Mouse (Mus musculus): ENCODE data around the gene Cxcl10. TPM values are rescaled to one million over a fixed set of nuclear protein-coding genes. Genes with fewer than 3 reads are reported as not detected.
"Not testable (repeated sequence)": the region's sequence is repeated elsewhere in the genome, so short reads cannot be mapped to it uniquely, and the experiment has no call there.

Cxcl10 gene
- total RNA-seq, 2 experiments from 2014 or later = not detected

- intact Hi-C loops (cut with DNase I) = no loop called here
- H3K27ac ChIP-seq = peak overlapping the region; percentile 75
- no peak for TF ChIP-seq CTCF (IDR thresholded peaks at IDR 0.05)
- H3K4me3 ChIP-seq = peak overlapping the region; percentile 56
- no peak for DNase-seq
Measured at GRCm38 (mm10) chr5:92365146-92365705, 16.5 kb upstream of the Cxcl10 start.

GRCm38 (mm10) chr5:92364011-92364410 lies 15.3 kb upstream of the Cxcl10 start:
- TF ChIP-seq CTCF (IDR thresholded peaks at IDR 0.05) = no peak
- intact Hi-C loops (cut with DNase I) = no loop called here

GRCm38 (mm10) chr5:92363179-92363578 lies 14.5 kb upstream of the Cxcl10 start:
- DNase-seq = peak; percentile 50
- intact Hi-C loops (cut with DNase I) = no loop called here
- Histone ChIP-seq H3K4me3 (peak overlapping the region; percentile 53), H3K27ac (peak overlapping the region; percentile 72)
- no peak for TF ChIP-seq CTCF (IDR thresholded peaks at IDR 0.05)

More at GRCm38 (mm10) chr5:92364011-92364410, 15.3 kb upstream of the Cxcl10 start:
- Histone ChIP-seq H3K27ac (peak overlapping the region; percentile 28; the same call in 1 of the 2 replicates), H3K4me3 (peak overlapping the region; percentile 56)
- DNase-seq = no peak

- intact Hi-C loops (cut with DNase I) = no loop called here
- no peak overlapping the region for H3K4me3 ChIP-seq
- peak overlapping the region; percentile 40 for H3K27ac ChIP-seq
- TF ChIP-seq CTCF (IDR thresholded peaks at IDR 0.05) = no peak
- peak; percentile 70 for DNase-seq
Measured at GRCm38 (mm10) chr5:92358767-92359455, 10.2 kb upstream of the Cxcl10 start.

- TF ChIP-seq CTCF (IDR thresholded peaks at IDR 0.05) = no peak
- DNase-seq = no peak
Measured at GRCm38 (mm10) chr5:92358033-92358432, 9.3 kb upstream of the Cxcl10 start.

GRCm38 (mm10) chr5:92353517-92353916 lies 4.8 kb upstream of the Cxcl10 start:
- no peak for TF ChIP-seq CTCF (IDR thresholded peaks at IDR 0.05)
- Histone ChIP-seq H3K27ac (peak overlapping the region; percentile 93), H3K4me3 (peak overlapping the region; percentile 75)
- intact Hi-C loops (cut with DNase I) = no loop called here
- DNase-seq = peak; percentile 83

More at GRCm38 (mm10) chr5:92358033-92358432, 9.3 kb upstream of the Cxcl10 start:
- H3K4me3 ChIP-seq = no peak overlapping the region
- no peak overlapping the region for H3K27ac ChIP-seq
- intact Hi-C loops (cut with DNase I) = no loop called here

- intact Hi-C loops (cut with DNase I); DNase-seq: not testable (repeated sequence)
- Histone ChIP-seq H3K27ac (peak overlapping the region; percentile 93), H3K4me3 (peak overlapping the region; percentile 75)
Measured at GRCm38 (mm10) chr5:92352716-92353115, 4.0 kb upstream of the Cxcl10 start.

- no peak overlapping the region for H3K27ac ChIP-seq
- H3K4me3 ChIP-seq = no peak overlapping the region
- TF ChIP-seq CTCF (IDR thresholded peaks at IDR 0.05) = no peak
- no peak for DNase-seq
- intact Hi-C loops (cut with DNase I) = no loop called here
Measured at GRCm38 (mm10) chr5:92349731-92350130, 1.0 kb upstream of the Cxcl10 start.

- peak; percentile 26; the same call in 1 of the 2 replicates for TF ChIP-seq CTCF (IDR thresholded peaks at IDR 0.05)
- intact Hi-C loops (cut with DNase I) = no loop called here
- H3K4me3 ChIP-seq = no peak overlapping the region
- H3K27ac ChIP-seq = no peak overlapping the region; the same call in 1 of the 2 replicates
- DNase-seq = peak; percentile 82
Measured at GRCm38 (mm10) chr5:92345006-92345405, 3.7 kb downstream of the Cxcl10 start.

- no peak overlapping the region for H3K27ac ChIP-seq
- TF ChIP-seq CTCF (IDR thresholded peaks at IDR 0.05) = no peak
Measured at GRCm38 (mm10) chr5:92340606-92341005, 8.1 kb downstream of the Cxcl10 start.

GRCm38 (mm10) chr5:92336743-92337142 lies 11.9 kb downstream of the Cxcl10 start:
- no peak for TF ChIP-seq CTCF (IDR thresholded peaks at IDR 0.05)
- Histone ChIP-seq H3K27ac (no peak overlapping the region), H3K4me3 (no peak overlapping the region)
- intact Hi-C loops (cut with DNase I) = no loop called here
- no peak for DNase-seq

More at GRCm38 (mm10) chr5:92340606-92341005, 8.1 kb downstream of the Cxcl10 start:
- no peak overlapping the region for H3K4me3 ChIP-seq
- DNase-seq = no peak
- intact Hi-C loops (cut with DNase I) = no loop called here

- intact Hi-C loops (cut with DNase I) = no loop called here
Measured at GRCm38 (mm10) chr5:92332359-92332840, 16.3 kb downstream of the Cxcl10 start.

GRCm38 (mm10) chr5:92331635-92332338 lies 16.9 kb downstream of the Cxcl10 start, which contains the start of gene Art3:
Art3 (plus strand) TSS chr5:92331827.
- peak within 1 kb of the TSS; percentile 65 for H3K4me3 ChIP-seq
- intact Hi-C loops (cut with DNase I) = no loop called here

More at GRCm38 (mm10) chr5:92332359-92332840, 16.3 kb downstream of the Cxcl10 start:
- H3K27ac ChIP-seq = peak overlapping the region; percentile 77
- H3K4me3 ChIP-seq = peak overlapping the region; percentile 65
- peak; percentile 62 for DNase-seq
- TF ChIP-seq CTCF (IDR thresholded peaks at IDR 0.05) = no peak

More at GRCm38 (mm10) chr5:92331635-92332338, 16.9 kb downstream of the Cxcl10 start, which contains the start of gene Art3:
- TF ChIP-seq CTCF (IDR thresholded peaks at IDR 0.05) = no peak
- peak within 1 kb of the TSS; percentile 77 for H3K27ac ChIP-seq
- peak; percentile 34 for DNase-seq
